Mouse (Mus musculus) Muller cell, postnatal 12 days (primary cell): ENCODE data around the gene Cldn16.
"Not testable (repeated sequence)": the region's sequence is repeated elsewhere in the genome, so short reads cannot be mapped to it uniquely, and the experiment has no call there.

Experiments
- DNase-seq: peaks from one replicate; pipeline ENCODE4 v3.0.0-alpha.2; 2015; ENCODE audit errors: inconsistent ontology term

Cldn16 gene

GRCm38 (mm10) chr16:26462835-26463234 lies at the start of gene Cldn16:
Gene Cldn16 (plus strand): TSS chr16:26463135.
- no peak for DNase-seq

GRCm38 (mm10) chr16:26418616-26419015 lies 44.3 kb upstream of the Cldn16 start:
- DNase-seq = no peak

DNA sequence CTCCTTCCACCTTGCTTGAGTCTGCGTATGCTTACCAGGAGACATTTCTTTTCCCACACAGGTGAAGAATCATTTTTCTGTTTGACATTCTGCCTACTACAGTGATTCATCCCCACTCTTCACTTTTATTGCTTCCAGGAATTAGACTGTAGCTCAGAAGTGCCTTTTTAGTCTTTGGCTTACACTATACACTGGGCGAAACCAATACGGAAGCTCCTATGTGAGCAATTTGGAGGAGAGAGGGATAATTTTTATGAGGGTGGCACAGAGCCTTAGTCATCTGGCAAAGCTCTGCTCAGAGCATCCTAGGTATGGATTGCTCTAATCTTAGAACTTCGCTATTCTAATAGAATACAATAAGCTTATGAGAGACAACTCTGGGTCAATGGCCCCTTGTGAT lies 40.9 kb upstream of the Cldn16 start:
- DNase-seq = no peak

GRCm38 (mm10) chr16:26430246-26430645 lies 32.7 kb upstream of the Cldn16 start:
- peak; percentile 65 for DNase-seq

DNA sequence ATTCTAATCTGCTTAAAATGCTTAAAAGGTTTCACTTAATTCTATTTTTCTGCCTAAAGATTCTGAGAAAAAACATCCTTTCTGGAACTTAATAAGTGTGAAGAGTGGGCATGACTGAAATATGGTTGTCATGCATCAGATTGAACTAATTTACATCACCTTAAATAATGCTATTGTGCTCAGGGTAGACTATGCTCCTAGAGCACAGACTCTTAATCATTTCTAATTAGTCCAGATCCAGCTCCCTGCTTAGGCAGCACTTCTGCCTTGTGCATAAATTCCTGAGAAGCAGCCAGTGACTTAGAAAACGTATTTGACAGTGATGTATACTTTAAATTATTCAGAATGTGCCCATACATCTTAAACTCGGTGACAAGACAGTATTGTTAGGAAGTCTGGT lies 29.4 kb upstream of the Cldn16 start:
- DNase-seq = no peak

DNA sequence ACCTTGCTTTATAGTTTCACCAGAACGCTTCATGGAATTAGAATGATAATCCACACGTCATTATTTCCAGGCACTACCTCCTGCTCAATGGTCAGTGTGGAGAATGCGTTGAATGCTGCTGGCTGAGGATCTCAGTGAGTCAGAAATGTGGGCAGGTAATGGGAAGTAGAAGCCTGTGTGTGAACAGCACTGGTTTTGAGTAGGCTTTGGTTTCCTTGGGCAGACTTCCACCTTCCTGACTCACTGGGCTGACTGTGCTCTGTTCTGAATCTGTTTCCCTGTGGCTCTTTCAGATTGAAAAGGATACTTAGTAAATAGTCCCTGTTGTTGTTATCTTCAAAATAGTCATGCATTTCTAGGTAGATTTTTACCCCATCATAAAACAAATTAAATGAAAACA lies 22.9 kb upstream of the Cldn16 start:
- peak; percentile 61 for DNase-seq

DNA sequence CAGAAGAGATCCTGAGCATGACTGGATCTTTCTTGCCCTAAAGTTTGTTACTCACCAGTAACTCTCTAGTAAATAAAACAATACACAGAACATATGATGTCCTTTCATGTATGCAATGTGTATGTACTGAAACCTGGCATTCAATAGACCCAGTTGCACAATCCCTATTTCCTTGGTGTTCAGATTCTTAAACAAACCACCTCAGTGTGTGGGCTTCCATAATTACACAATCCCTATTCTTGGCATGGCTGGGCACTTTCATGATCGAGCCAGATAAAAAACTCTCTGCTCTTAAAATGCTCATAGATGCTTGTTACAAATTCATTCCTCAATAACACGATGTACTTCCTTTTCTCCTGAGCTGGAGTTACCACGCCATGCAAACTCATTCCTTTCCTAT lies 21.8 kb upstream of the Cldn16 start:
- no peak for DNase-seq

DNA sequence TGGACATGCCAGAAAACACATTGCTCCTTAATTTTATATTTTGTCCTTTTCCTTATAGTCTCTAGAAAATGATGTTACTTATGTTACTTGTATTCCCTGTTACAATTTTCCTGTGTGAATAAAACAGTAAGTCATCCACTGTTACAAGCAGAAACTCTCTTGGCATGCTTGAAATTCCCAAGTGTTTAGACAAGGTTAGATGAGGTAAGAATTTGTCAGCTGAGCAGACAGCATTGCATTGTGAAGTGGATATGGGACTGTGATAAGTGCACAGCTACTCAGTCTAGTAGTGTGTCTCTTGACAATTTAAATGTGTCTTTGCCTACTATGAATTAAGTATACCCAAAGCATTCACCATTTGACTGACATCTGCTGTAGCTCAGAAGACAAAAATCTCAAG lies 18.1 kb upstream of the Cldn16 start:
- peak; percentile 47 for DNase-seq

- peak; percentile 89 for DNase-seq
Measured at GRCm38 (mm10) chr16:26447594-26447993, 15.3 kb upstream of the Cldn16 start.

- DNase-seq = peak; percentile 45
Measured at GRCm38 (mm10) chr16:26454163-26454562, 8.8 kb upstream of the Cldn16 start.

DNA sequence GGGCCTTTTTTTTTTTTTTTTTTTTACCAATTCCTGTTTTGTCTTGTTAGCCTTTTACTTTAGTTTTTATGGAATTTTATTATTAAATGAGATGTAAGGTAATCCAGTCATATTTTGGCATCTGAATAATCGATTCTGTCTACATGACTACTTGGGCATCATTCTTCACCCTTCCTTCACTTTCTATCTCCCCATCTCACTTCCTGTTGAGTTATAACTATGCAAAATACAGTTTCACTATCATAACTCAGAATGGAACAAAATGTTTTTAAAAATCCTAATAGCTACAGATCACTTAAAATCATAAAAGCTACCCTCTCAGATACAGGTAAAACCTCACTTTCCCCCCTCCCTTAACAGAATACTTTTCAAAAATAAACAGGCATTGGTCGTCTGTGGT lies 6.8 kb upstream of the Cldn16 start:
- no peak for DNase-seq

DNA sequence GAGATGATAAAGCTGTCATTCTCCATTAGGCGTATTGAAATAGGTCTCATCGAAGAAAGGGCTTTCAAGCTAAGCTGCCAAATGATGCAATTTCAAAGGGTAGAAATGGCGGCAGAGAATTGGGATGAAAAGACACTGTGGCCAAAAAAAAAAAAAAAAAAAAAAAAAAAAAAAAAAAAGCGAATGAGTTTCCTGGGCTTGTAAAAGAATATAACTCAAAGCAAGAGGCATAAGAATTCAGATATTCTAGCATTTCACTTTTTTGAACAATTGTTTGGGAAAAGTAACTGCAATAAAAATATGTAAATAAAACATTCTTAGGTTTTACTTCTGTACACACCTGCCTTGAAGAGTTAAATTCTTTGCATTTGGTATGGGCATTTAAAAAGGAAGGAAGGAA lies 3.6 kb downstream of the Cldn16 start:
- no peak for DNase-seq

DNA sequence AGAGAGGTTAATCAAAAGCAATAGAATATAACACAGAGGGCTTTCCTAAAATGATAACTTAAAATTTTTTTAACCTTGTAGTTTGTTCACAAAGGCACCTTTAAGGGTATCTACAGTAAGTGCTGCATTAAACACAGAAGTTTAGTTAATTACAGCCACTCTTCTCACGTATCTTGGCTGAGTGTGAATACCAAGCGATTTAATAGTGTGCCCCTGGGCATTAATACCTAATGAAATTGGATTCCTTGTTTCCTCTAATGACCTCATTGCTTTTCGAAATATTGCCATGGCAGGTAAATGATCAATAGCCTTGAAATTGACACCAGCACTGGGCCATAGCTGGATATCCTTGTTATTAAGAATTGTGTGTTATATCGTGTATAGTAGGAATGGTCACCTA lies 8.3 kb downstream of the Cldn16 start:
- no peak for DNase-seq

DNA sequence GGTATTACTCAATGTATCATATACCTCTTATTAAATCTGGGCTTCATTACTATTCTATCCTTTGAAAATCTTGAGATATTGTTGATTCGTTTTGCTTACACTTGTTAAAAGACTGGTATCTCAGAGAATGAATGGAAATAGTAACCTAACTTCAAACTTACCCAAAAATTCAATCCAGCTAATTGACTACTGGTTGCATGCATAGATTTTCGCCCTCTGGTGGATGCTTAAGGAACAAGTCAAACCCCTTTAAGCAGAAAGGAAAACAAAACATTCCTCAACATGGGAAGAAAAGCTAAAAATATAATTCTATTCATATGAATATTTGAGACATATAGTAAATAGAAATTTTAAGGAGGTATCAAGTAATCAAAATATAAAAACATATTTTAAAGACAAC lies 32.8 kb downstream of the Cldn16 start:
- DNase-seq = peak; percentile 28

DNA sequence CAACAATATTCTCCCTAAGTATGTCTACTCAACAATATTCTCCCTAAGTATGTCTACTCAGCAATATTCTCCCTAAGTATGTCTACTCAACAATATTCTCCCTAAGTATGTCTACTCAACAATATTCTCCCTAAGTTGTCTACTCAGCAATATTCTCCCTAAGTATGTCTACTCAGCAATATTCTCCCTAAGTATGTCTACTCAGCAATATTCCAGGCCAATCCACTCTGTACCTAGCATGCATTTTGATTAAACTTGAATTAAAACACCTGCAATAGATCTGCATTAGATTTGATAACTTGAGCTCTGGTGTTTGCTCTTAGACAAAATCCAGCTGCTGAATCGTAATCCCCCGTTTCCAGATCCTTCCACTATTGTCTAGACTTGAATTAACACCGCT lies 36.8 kb downstream of the Cldn16 start:
- not testable (repeated sequence) for DNase-seq

GRCm38 (mm10) chr16:26500738-26501137 lies 37.8 kb downstream of the Cldn16 start:
- no peak for DNase-seq

DNA sequence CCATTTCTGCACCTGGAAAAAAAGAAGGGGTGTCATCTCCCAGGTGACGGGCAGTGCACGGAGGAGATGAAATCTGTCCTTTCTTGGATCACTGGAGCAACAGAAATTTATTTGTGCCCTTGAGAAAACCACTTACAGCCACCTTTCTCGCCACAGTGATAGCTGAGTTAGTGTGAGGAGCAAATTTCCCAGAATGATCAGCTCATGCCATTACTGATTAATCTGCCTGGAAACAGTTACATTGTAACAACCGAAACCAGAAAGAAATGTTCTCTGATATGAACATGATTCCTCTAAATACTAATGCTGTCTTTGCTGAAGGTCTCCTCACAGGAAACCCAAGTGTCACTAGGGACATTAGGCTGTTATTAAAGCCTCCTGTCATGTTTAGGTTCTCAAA lies 42.0 kb downstream of the Cldn16 start:
- DNase-seq = no peak

DNA sequence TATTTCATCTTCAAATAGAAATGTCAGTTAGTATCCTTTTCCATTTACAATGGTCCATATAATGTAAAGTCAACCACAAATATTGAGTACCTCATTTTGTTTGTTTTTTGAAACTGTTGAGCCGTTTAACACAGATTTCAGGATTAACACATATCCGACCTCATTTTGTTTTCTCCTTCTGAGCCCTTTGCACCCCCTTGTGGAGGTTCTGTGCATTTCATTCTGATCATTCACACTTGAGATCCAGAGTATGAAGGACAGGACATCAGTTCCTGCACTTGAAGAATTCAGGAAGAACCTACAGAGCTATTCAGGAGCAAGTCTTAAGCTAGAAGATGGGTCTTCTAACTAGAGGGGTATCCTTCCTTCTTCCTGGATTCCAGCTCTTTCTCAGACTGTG lies 56.7 kb downstream of the Cldn16 start:
- peak; percentile 31 for DNase-seq

GRCm38 (mm10) chr16:26525832-26526231 lies 62.9 kb downstream of the Cldn16 start:
- no peak for DNase-seq

DNA sequence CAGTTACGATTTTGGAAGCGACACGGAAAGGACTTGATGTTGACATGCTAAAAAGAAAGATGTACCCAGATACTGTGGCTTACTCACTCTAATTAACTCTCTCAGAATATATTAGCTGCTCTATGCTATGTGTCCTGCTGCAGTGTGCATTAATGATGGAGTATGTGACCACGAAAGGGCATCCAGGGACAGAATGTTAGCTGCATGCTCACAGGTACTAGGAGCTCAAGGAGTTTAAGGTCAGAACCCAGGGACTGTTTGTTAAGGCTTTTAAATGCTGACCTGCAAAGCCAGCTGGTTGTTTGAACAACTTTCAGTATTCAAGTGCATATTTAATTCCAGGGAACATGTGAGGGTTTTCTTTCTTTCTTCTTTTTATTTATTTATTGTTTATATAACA lies 63.7 kb downstream of the Cldn16 start, which contains the start of gene Tmem207:
TSS of gene Tmem207 (minus strand) at position 101 of the 400 bp plus-strand sequence.
- no peak for DNase-seq

DNA sequence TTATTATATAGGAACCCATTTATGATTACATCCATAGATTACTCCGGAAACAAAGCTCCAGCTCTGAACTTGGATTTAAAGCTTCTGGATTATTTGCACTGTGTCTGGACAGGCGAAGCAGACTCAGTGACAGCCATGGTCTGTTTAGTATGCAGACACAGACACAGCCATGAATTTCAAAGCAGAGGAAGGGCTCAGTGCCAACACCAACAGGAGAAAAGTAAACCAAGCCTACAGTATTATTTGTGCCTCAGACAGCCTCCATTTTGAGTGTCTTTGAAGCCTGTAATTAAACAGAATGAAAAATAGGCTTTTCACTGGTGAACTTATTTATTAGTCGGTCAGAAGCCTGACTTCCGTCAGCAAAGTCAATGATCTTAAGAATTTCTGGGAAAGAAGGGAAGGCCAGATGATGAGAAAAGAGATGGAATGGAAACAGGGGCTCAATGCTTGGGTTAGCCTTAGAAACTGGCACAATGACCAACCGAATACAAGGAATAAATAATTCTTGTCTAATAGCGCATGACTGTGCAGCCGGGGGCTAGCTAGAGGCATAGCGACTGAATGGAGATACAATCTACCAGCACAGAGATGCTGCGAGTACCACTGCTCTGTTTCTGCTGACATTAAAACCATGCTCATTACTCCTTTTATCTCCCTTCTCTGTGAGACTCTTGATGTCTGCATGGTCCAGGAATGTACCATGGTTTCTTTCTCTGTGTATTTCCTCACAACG lies 65.2 kb downstream of the Cldn16 start:
- DNase-seq = no peak

DNA sequence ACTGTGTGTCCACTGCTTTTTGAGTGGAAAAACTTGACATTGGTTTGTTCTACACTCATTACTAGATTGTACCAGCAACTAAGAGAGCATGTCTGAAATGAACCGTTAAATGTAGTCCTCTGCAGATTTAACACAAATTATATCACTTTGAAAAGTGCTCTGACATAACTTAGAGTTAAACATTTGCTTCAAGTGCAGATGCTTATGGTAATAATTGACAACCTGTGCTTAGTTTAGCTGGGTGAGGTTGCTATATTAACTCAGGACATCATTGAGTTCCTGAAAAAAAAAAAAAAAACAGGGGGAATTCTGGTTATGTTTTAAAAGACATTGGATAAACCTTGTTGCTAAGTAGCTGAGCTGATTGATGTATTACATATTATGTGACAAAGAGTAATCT lies 67.5 kb downstream of the Cldn16 start:
- no peak for DNase-seq

DNA sequence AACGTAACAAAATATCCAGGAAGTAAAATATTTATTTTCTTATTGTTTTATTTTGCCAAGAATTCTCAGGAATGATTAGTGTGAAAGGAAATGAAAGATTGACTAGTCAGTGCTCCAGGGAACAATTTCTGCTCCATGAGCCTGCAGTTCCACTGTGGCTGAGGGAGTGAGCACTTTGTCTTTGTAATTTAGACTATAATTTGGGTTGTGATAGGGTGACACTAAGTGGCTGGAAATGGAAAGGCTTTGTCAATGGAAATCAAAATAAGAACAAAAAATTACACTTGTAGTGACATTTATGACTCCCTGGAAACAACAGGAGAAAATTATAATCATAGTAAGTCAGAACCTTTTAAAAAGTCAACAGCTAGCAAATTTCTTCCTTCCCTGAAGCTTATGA lies 69.4 kb downstream of the Cldn16 start:
- DNase-seq = no peak
